Mouse (Mus musculus) limb, embryonic 14.5 days (tissue): Measurements from ENCODE around the gene Nlrp6. TPM values are rescaled to one million over a fixed set of nuclear protein-coding genes. Genes with fewer than 3 reads are reported as not detected.
"Not testable (repeated sequence)": the region's sequence is repeated elsewhere in the genome, so short reads cannot be mapped to it uniquely, and the experiment has no call there.

Experiments used
- ATAC-seq: fragments of 200-750 bp; cut with Nextera tagmentation; 2 replicates; pipeline ENCODE4 v1.8.0; 2017; ENCODE audit warnings: low read depth, moderate number of reproducible peaks, moderate TSS enrichment; ENCODE audit not compliant: low FRiP score
- DNase-seq: peaks from one replicate; pipeline ENCODE4 v3.0.0-alpha.2; 2015; ENCODE audit warnings: low spot score
- H3K27ac ChIP-seq: fragments of 300-500 bp; sonication (generic); replicated peaks from 2 replicates; pipeline ENCODE4 v1.5.1; 2014; ENCODE audit warnings: low read depth, mild to moderate bottlenecking, low read length, moderate library complexity, mixed read lengths
- H3K27me3 ChIP-seq: fragments of 300-500 bp; sonication (generic); 2 replicates; pipeline ENCODE4 v1.6.1; 2014; ENCODE audit warnings: low read length, mixed read lengths; ENCODE audit not compliant: control insufficient read depth, insufficient read depth
- H3K36me3 ChIP-seq: fragments of 300-500 bp; sonication (generic); 2 replicates; pipeline ENCODE4 v1.6.1; 2014; ENCODE audit warnings: mild to moderate bottlenecking, low read length, moderate library complexity, mixed read lengths; ENCODE audit not compliant: control insufficient read depth, insufficient read depth
- H3K4me1 ChIP-seq: fragments of 300-500 bp; sonication (generic); 2 replicates; pipeline ENCODE4 v1.6.1; 2014; ENCODE audit warnings: antibody characterized with exemption, low read length, mixed read lengths; ENCODE audit not compliant: control insufficient read depth, insufficient read depth
- H3K4me2 ChIP-seq: fragments of 300-500 bp; sonication (generic); replicated peaks from 2 replicates; pipeline ENCODE4 v1.6.1; 2014; ENCODE audit warnings: low read depth, mild to moderate bottlenecking, low read length, moderate library complexity; ENCODE audit not compliant: severe bottlenecking
- H3K4me3 ChIP-seq: fragments of 300-500 bp; sonication (generic); replicated peaks from 2 replicates; pipeline ENCODE4 v1.5.1; 2014; ENCODE audit warnings: low read length
- H3K9ac ChIP-seq: fragments of 300-500 bp; sonication (generic); 2 replicates; pipeline ENCODE4 v1.6.1; 2014; ENCODE audit warnings: mild to moderate bottlenecking, low read depth, low read length, moderate library complexity; ENCODE audit not compliant: severe bottlenecking
- H3K9me3 ChIP-seq: fragments of 300-500 bp; sonication (generic); 2 replicates; pipeline ENCODE4 v1.6.1; 2016; ENCODE audit warnings: low read length; ENCODE audit not compliant: control insufficient read depth
- POLR2A ChIP-seq: fragments of 200-500 bp; IDR thresholded peaks from 2 replicates; pipeline ENCODE4 v1.8.0; 2012; ENCODE audit warnings: inconsistent platforms, mild to moderate bottlenecking, moderate library complexity, borderline replicate concordance; ENCODE audit not compliant: insufficient read depth, insufficient read length; ENCODE audit errors: extremely low read depth
- WGBS: fragments of 180-500 bp; shearing (Covaris S2); extraction: QIAGEN DNeasy Blood & Tissue Kit; methylation state at CpG from one replicate; pipeline ENCODE4 v1.1.7; 2014; 5-methylcytosine and 5-hydroxymethylcytosine counted together
- polyA plus RNA-seq, 2 experiments: library from polyadenylated mRNA; depleted of rRNA in 1 of 2; stranded (reverse) in 1 of 2; unstranded in 1 of 2; fragments of >200 nt; fragmentation: Nextera tagmentation in 1 of 2; extraction: Ambion mirVana in 1 of 2; gene quantifications; 2 replicates each; pipeline versions ENCODE4 v1.2.1 to v1.2.3; 2012 to 2014

Nlrp6 gene
- polyA plus RNA-seq, 2 experiments = 0.05 TPM; not detected in 1

DNA sequence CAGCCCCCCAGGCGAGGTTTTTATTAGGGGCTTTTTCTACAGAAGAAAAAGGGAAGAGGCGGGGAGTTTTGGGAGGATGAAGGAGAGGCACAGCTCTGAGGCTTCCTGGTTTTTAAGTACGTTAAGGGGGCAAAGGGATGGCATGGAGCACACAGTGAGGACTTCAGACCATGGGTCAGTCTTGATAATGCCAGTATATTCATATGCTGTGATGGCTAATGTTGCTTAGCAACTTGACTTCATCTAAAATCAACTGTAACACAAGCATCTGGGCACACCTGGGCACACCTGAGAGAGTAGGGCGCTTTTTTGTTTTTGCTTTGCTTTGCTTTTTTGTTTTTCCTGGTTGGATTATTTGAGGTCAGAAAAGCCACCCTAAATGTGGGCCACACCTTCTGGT lies 46.2 kb downstream of the Nlrp6 start, which contains the start of gene Ifitm1:
Ifitm1 (plus strand) TSS at position 301 of the 400 bp plus-strand sequence.
- Histone ChIP-seq H3K36me3 (no peaks in the 10 kb centered on the region), H3K4me1 (peaks cover 13% of the 10 kb centered on the region), H3K4me3 (no peak within 1 kb of the TSS; the same call in 1 of the 2 replicates), H3K9me3 (no peaks in the 10 kb centered on the region), H3K4me2 (0 out of 2 replicates have a peak within 1 kb of the TSS, but pooled peaks have one; percentile 22), H3K9ac (peak within 1 kb of the TSS; percentile 25; the same call in 1 of the 2 replicates), H3K27ac (peak within 1 kb of the TSS; percentile 43), H3K27me3 (no peaks in the 10 kb centered on the region)
- 92% methylated on average over 4 of the region's 4 CpGs for WGBS
- DNase-seq = no peak
- ATAC-seq = no peak
- TF ChIP-seq POLR2A = no peak

DNA sequence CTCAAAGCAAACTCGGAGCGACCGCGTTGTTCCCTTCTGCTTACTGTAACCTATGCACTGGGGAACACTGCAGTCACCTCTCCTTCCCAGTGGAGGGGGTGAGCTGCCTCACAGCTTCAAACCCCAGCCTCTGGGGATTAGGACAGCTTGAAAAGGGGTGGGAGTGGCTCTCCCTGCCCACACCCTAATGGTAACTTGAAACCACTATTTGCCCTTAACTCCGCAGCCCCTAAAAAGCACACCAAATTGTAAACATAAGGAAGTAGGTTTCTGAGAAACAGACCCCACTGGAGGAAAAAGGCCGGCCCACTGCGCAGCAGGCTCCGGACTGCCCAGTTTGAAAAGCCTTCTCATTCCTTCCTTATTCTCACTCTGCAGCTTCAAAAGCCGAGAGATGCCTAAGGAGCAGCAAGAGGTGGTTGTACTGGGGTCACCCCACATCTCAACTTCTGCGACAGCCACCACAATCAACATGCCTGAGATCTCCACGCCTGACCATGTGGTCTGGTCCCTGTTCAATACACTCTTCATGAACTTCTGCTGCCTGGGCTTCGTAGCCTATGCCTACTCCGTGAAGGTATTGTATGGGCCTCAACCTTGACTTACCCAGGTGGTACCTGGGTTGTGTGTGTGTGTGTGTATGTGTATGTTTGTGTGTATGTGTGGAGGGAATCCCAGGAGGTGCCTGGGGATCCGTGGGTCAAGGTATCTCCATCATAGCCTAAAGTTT lies 47.3 kb downstream of the Nlrp6 start:
- Histone ChIP-seq H3K9ac (peak overlapping the region; percentile 25; the same call in 1 of the 2 replicates), H3K4me2 (peak overlapping the region; percentile 22), H3K4me3 (no peak overlapping the region; the same call in 1 of the 2 replicates), H3K27ac (peak overlapping the region; percentile 43), H3K4me1 (peaks cover 14% of the 10 kb centered on the region), H3K9me3 (no peaks in the 10 kb centered on the region), H3K27me3 (no peaks in the 10 kb centered on the region), H3K36me3 (no peaks in the 10 kb centered on the region)
- 8% methylated on average over 14 of the region's 14 CpGs for WGBS
- no peak for TF ChIP-seq POLR2A
- ATAC-seq = peak; percentile 62; the same call in 1 of the 2 replicates
- DNase-seq = peak; percentile 45

DNA sequence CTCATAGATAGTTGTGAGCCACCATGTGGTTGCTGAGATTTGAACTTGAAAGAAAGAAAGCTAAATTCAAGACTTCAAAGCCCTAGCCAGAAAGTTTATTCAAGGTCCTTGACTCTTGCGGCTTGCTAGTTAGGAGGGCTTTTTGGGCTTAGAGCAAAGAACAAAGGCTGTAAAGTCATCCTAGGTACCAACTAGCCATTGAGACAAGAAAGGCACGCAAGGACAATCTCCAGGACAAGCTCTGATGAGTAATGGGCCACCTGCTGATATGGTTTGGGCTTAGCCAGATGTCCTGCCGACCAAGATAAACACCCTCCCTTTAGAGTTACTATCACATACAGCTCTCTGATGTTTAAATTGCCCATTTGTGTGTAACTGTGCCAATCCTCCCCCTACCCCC lies 48.0 kb downstream of the Nlrp6 start:
- H3K36me3 ChIP-seq, H3K4me3 ChIP-seq, H3K27ac ChIP-seq, H3K9me3 ChIP-seq, ATAC-seq, H3K9ac ChIP-seq, H3K27me3 ChIP-seq, DNase-seq: not testable (repeated sequence)
- Histone ChIP-seq H3K4me1 (peaks cover 21% of the 10 kb centered on the region), H3K4me2 (peak overlapping the region; percentile 22; the same call in 1 of the 2 replicates)
- WGBS = 32% methylated on average over 3 of the region's 3 CpGs

DNA sequence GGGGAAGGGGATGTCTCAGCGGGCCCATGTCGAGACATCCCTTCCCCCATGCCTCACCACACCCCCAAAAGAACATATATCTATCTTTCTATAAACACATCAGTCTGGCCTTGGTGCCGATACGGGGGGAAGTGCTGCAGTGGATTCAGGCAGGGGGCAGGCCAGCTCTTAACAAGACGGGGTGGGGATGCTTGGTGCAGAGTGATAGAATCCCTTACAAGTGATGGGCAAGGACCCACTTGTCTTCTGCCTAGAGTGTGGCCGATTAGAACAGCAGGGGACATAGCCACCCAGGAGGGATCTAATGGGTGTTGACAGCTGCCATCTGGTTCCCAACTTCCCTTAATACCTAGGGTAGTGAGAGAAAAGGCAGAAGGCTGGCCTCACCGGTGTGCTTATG lies 50.2 kb downstream of the Nlrp6 start:
- peaks cover 29% of the 10 kb centered on the region for H3K4me1 ChIP-seq
- no peak overlapping the region for H3K27ac ChIP-seq
- H3K4me2 ChIP-seq = no peak overlapping the region
- H3K36me3 ChIP-seq = no peaks in the 10 kb centered on the region
- no peaks in the 10 kb centered on the region for H3K27me3 ChIP-seq
- H3K4me3 ChIP-seq = no peak overlapping the region
- no peak for TF ChIP-seq POLR2A
- H3K9me3 ChIP-seq = no peaks in the 10 kb centered on the region
- H3K9ac ChIP-seq = no peak overlapping the region
- ATAC-seq (no peak), DNase-seq (no peak)
- WGBS = 36% methylated on average over 7 of the region's 7 CpGs

DNA sequence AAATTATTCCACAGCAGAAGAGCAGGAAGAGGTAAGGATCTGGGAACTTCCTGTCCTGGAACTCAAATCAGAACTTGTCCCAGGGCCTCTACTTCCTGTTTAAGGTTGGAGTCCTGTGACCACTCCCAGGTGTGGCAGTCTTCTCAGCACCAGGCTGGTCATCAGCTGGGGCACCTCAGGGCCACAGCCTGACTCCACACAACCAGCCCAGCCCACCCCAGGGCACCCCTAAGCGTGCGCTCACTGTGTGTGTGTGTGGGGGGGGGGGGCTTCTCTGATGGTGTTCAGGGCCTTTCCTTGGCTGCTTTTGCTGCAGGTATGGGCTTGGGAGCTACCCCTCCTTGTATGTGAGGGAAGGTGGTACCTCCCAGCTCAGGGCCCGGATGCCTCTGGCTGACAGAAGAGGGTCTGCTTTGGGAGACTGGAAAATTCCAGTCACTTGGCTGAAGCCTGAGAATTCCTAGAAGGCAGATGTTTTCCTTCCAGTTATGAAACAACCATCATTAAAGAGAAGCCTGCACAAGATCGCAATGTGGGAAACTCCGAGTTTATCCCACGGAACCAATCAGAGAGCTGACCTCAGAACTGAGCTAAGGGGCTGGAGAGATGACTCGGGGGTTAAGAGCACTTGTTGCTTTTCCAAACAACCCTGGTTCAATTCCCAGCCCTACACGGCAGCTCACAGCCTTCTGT lies 50.9 kb downstream of the Nlrp6 start:
- H3K9me3 ChIP-seq = no peaks in the 10 kb centered on the region
- peak; percentile 68 for DNase-seq
- TF ChIP-seq POLR2A = no peak
- WGBS = 61% methylated on average over 8 of the region's 8 CpGs
- peak overlapping the region; percentile 55; the same call in 1 of the 2 replicates for H3K27ac ChIP-seq
- no peak overlapping the region for H3K4me2 ChIP-seq
- no peak overlapping the region for H3K4me3 ChIP-seq
- no peaks in the 10 kb centered on the region for H3K27me3 ChIP-seq
- peaks cover 29% of the 10 kb centered on the region for H3K4me1 ChIP-seq
- H3K36me3 ChIP-seq = no peaks in the 10 kb centered on the region
- H3K9ac ChIP-seq = no peak overlapping the region
- peak; percentile 68 for ATAC-seq
